Mouse (Mus musculus) forebrain, embryonic 14.5 days (tissue): Measurements from ENCODE around the gene Tnrc6a. TPM values are rescaled to one million over a fixed set of nuclear protein-coding genes. Genes with fewer than 3 reads are reported as not detected.
A peak's percentile ranks its signal among the peaks of the same experiment; 100 is the strongest.

Experiments
- ATAC-seq: fragments of 200-750 bp; cut with Nextera tagmentation; 2 replicates; pipeline ENCODE4 v1.8.0; 2017; ENCODE audit warnings: mild to moderate bottlenecking, moderate library complexity
- DNase-seq: peaks from one replicate; pipeline ENCODE4 v3.0.0-alpha.2; 2015; ENCODE audit warnings: low spot score
- H3K27ac ChIP-seq: fragments of 300-500 bp; sonication (generic); 2 replicates; pipeline ENCODE4 v1.5.1; 2014; ENCODE audit warnings: low read depth, mild to moderate bottlenecking, control low read depth, low read length, moderate library complexity
- H3K27me3 ChIP-seq: fragments of 300-500 bp; sonication (generic); replicated peaks from 2 replicates; pipeline ENCODE4 v1.6.1; 2014; ENCODE audit warnings: low read length, control low read depth, mixed read lengths; ENCODE audit not compliant: control insufficient read depth, insufficient read depth
- H3K36me3 ChIP-seq: fragments of 300-500 bp; sonication (generic); 2 replicates; pipeline ENCODE4 v1.6.1; 2014; ENCODE audit warnings: low read length, control low read depth; ENCODE audit not compliant: control insufficient read depth, insufficient read depth
- H3K4me1 ChIP-seq: fragments of 300-500 bp; sonication (generic); 2 replicates; pipeline ENCODE4 v1.6.1; 2014; ENCODE audit warnings: antibody characterized with exemption, low read length, control low read depth; ENCODE audit not compliant: control insufficient read depth, insufficient read depth
- H3K4me2 ChIP-seq: fragments of 300-500 bp; sonication (generic); 2 replicates; pipeline ENCODE4 v1.6.1; 2014; ENCODE audit warnings: mild to moderate bottlenecking, control low read depth, low read length
- H3K4me3 ChIP-seq: fragments of 300-500 bp; sonication (generic); 2 replicates; pipeline ENCODE4 v1.5.1; 2014; ENCODE audit warnings: low read depth, low read length, control low read depth
- H3K9ac ChIP-seq: fragments of 300-500 bp; sonication (generic); 2 replicates; pipeline ENCODE4 v1.6.1; 2014; ENCODE audit warnings: mild to moderate bottlenecking, low read length, control low read depth, moderate library complexity
- H3K9me3 ChIP-seq: fragments of 300-500 bp; sonication (generic); replicated peaks from 2 replicates; pipeline ENCODE4 v1.6.1; 2016; ENCODE audit warnings: low read length, control low read depth, mixed read lengths; ENCODE audit not compliant: control insufficient read depth
- WGBS: fragments of 180-500 bp; shearing (Covaris S2); extraction: QIAGEN DNeasy Blood & Tissue Kit; methylation state at CpG from one replicate; pipeline ENCODE4 v1.1.7; 2014; 5-methylcytosine and 5-hydroxymethylcytosine counted together
- polyA plus RNA-seq: library from polyadenylated mRNA; unstranded; fragments of >200 nt; fragmentation: Nextera tagmentation; extraction: Ambion mirVana; gene quantifications from 2 replicates; pipeline ENCODE4 v1.2.1, GENCODE M21; 2014

The Tnrc6a gene
- polyA plus RNA-seq, 1 experiment from 2014 or later, result 33.1 TPM

GRCm38 (mm10) chr7:123117209-123117608 lies 6.5 kb upstream of the Tnrc6a start:
- H3K4me2 ChIP-seq, result no peak overlapping the region
- no peaks in the 10 kb centered on the region for H3K27me3 ChIP-seq
- H3K27ac ChIP-seq, result no peak overlapping the region
- 84% methylated on average over 4 of the region's 4 CpGs for WGBS
- no peaks in the 10 kb centered on the region for H3K36me3 ChIP-seq
- H3K9me3 ChIP-seq, result no peaks in the 10 kb centered on the region
- H3K9ac ChIP-seq, result no peak overlapping the region
- no peak for ATAC-seq
- DNase-seq, result no peak
- no peaks in the 10 kb centered on the region for H3K4me1 ChIP-seq
- H3K4me3 ChIP-seq, result no peak overlapping the region

GRCm38 (mm10) chr7:123120516-123120915 lies 3.2 kb upstream of the Tnrc6a start:
- no peak for ATAC-seq
- no peaks in the 10 kb centered on the region for H3K27me3 ChIP-seq
- no peak overlapping the region for H3K4me3 ChIP-seq
- no peak overlapping the region for H3K9ac ChIP-seq
- H3K4me1 ChIP-seq, result peaks cover 7% of the 10 kb centered on the region; the same call in 1 of the 2 replicates
- H3K27ac ChIP-seq, result no peak overlapping the region
- no peak overlapping the region for H3K4me2 ChIP-seq
- no peak for DNase-seq
- H3K36me3 ChIP-seq, result no peaks in the 10 kb centered on the region
- 90% methylated on average over 7 of the region's 7 CpGs for WGBS
- no peaks in the 10 kb centered on the region for H3K9me3 ChIP-seq

DNA sequence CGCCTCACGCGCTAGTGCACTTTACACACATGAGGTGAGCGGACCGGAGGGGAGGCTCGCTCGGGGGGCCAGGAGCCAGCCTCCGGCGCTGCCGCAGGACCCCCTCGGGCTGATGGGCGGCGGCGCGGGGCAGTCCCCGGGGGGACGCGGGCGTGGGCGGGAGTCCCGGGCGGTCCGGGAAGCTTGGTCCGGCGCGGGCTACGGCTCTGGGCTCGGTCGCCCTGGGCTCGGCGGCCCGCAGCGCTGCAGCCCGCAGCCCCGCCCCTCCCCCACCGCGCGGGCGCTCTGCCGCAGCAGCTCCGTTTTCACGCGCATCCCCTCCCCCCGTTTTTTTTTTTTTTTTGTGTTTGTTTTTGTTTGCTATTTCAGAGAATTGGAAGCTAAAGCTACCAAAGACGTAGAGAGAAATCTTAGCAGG lies 623 bp downstream of the Tnrc6a start:
- no peak for DNase-seq
- Histone ChIP-seq H3K27me3 (no peaks in the 10 kb centered on the region), H3K9ac (peak overlapping the region; percentile 92), H3K36me3 (peaks cover 9% of the 10 kb centered on the region), H3K4me2 (peak overlapping the region; percentile 49), H3K27ac (peak overlapping the region; percentile 97), H3K4me1 (peaks cover 9% of the 10 kb centered on the region; the same call in 1 of the 2 replicates), H3K4me3 (peak overlapping the region; percentile 98), H3K9me3 (no peaks in the 10 kb centered on the region)
- WGBS, result under 1% methylated on average over 34 of the region's 45 CpGs
- ATAC-seq, result peak; percentile 82

- ATAC-seq (peak; percentile 56), DNase-seq (peak; percentile 90)
- H3K9me3 ChIP-seq, result no peaks in the 10 kb centered on the region
- H3K4me3 ChIP-seq, result peak overlapping the region; percentile 98
- peak overlapping the region; percentile 49 for H3K4me2 ChIP-seq
- H3K9ac ChIP-seq, result peak overlapping the region; percentile 92
- H3K4me1 ChIP-seq, result peaks cover 9% of the 10 kb centered on the region; the same call in 1 of the 2 replicates
- H3K27ac ChIP-seq, result peak overlapping the region; percentile 97
- H3K27me3 ChIP-seq, result no peaks in the 10 kb centered on the region
- peaks cover 9% of the 10 kb centered on the region for H3K36me3 ChIP-seq
- WGBS, result under 1% methylated on average over 16 of the region's 16 CpGs
These were observed 1.1 kb downstream of the Tnrc6a start for GRCm38 (mm10) chr7:123124735-123125181.

- ATAC-seq, result no peak
- Histone ChIP-seq H3K36me3 (peaks cover 9% of the 10 kb centered on the region), H3K9ac (no peak overlapping the region), H3K4me1 (peaks cover 9% of the 10 kb centered on the region; the same call in 1 of the 2 replicates), H3K4me2 (no peak overlapping the region), H3K4me3 (no peak overlapping the region), H3K27ac (no peak overlapping the region), H3K9me3 (no peaks in the 10 kb centered on the region), H3K27me3 (no peaks in the 10 kb centered on the region)
- WGBS, result 69% methylated on average over 4 of the region's 4 CpGs
- no peak for DNase-seq
These were observed 2.4 kb downstream of the Tnrc6a start for GRCm38 (mm10) chr7:123126056-123126455.

- WGBS, result 62% methylated on average over 1 of the region's 1 CpGs
- Histone ChIP-seq H3K36me3 (peaks cover 9% of the 10 kb centered on the region), H3K4me2 (no peak overlapping the region), H3K27me3 (no peaks in the 10 kb centered on the region), H3K4me1 (peaks cover 9% of the 10 kb centered on the region; the same call in 1 of the 2 replicates), H3K27ac (no peak overlapping the region), H3K9ac (no peak overlapping the region), H3K9me3 (no peaks in the 10 kb centered on the region), H3K4me3 (no peak overlapping the region)
- ATAC-seq (no peak), DNase-seq (no peak)
These were observed 3.6 kb downstream of the Tnrc6a start for GRCm38 (mm10) chr7:123127301-123127700.

DNA sequence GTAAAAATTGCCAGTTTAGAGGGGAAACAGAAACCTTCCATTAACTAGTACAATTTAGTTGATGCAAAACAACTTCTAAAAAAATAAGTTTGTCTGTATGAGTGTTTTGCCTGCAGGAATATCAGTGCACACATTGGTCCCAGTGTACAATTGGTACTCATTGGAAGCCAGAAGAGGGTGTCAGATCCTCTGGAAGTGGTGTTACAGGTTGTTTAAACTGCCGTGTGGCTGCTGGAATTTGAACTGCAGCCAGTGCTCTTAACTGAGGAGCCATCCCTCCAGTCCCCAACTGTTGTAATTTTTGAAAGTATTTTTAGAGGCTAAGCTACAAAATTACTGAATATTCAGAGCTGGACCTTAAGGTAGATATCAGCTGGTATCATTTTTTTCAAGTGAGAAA lies 4.3 kb downstream of the Tnrc6a start:
- WGBS, result 53% methylated on average over 1 of the region's 1 CpGs
- Histone ChIP-seq H3K9me3 (no peaks in the 10 kb centered on the region), H3K36me3 (peaks cover 9% of the 10 kb centered on the region), H3K4me2 (no peak overlapping the region), H3K27me3 (no peaks in the 10 kb centered on the region), H3K4me3 (no peak overlapping the region), H3K9ac (no peak overlapping the region), H3K4me1 (peaks cover 9% of the 10 kb centered on the region; the same call in 1 of the 2 replicates), H3K27ac (no peak overlapping the region)
- ATAC-seq (no peak), DNase-seq (no peak)

GRCm38 (mm10) chr7:123129061-123129460 lies 5.4 kb downstream of the Tnrc6a start:
- WGBS, result 79% methylated on average over 2 of the region's 2 CpGs
- Histone ChIP-seq H3K4me3 (no peak overlapping the region), H3K36me3 (peaks cover 9% of the 10 kb centered on the region), H3K4me2 (no peak overlapping the region), H3K27me3 (no peaks in the 10 kb centered on the region), H3K4me1 (peaks cover 6% of the 10 kb centered on the region; the same call in 1 of the 2 replicates), H3K9ac (no peak overlapping the region), H3K27ac (no peak overlapping the region), H3K9me3 (no peaks in the 10 kb centered on the region)
- DNase-seq, result no peak
- no peak for ATAC-seq

DNA sequence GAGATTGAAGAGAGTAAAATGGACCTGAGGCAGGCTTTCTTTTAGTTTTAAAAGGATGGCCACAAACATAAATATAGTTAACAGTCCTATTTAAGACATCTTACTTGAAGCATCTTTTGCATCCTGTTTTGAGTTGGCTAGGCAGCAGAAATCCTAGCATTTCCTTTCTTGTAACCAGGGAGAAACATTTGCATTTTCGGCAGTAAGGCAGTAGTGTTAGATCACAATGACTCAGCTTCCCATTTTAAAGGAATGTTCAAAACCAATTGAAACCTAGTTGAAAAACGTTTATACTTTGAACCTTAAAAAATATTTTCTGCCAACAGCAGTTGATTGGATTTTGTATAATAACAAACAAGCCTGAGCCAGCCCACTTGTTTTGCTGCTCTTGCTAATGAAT lies 6.5 kb downstream of the Tnrc6a start:
- Histone ChIP-seq H3K9me3 (no peaks in the 10 kb centered on the region), H3K27ac (no peak overlapping the region), H3K36me3 (peaks cover 9% of the 10 kb centered on the region), H3K4me3 (no peak overlapping the region), H3K4me2 (no peak overlapping the region), H3K4me1 (peaks cover 15% of the 10 kb centered on the region), H3K27me3 (no peaks in the 10 kb centered on the region), H3K9ac (no peak overlapping the region)
- 54% methylated on average over 2 of the region's 2 CpGs for WGBS
- no peak for ATAC-seq
- no peak for DNase-seq
